Mouse (Mus musculus) heart, embryonic 11.5 days (tissue): Measurements from ENCODE around the gene Bcl9. TPM values are rescaled to one million over a fixed set of nuclear protein-coding genes. Genes with fewer than 3 reads are reported as not detected.

ENCODE experiments used
- ATAC-seq: fragments of 200-750 bp; cut with Nextera tagmentation; replicated peaks from 2 replicates; pipeline ENCODE4 v1.8.0; 2017; ENCODE audit warnings: moderate library complexity; ENCODE audit not compliant: insufficient number of reproducible peaks, low FRiP score, low TSS enrichment
- H3K27ac ChIP-seq: fragments of 300-500 bp; sonication (generic); 2 replicates; pipeline ENCODE4 v1.5.1; 2014; ENCODE audit warnings: mild to moderate bottlenecking, low read depth, low read length
- H3K27me3 ChIP-seq: fragments of 300-500 bp; sonication (generic); 2 replicates; pipeline ENCODE4 v1.6.1; 2014; ENCODE audit warnings: mild to moderate bottlenecking, low read length, mixed read lengths; ENCODE audit not compliant: control insufficient read depth, insufficient read depth
- H3K36me3 ChIP-seq: fragments of 300-500 bp; sonication (generic); 2 replicates; pipeline ENCODE4 v1.6.1; 2014; ENCODE audit warnings: mild to moderate bottlenecking, low read length, moderate library complexity, mixed read lengths; ENCODE audit not compliant: control insufficient read depth, insufficient read depth
- H3K4me1 ChIP-seq: fragments of 300-500 bp; sonication (generic); 2 replicates; pipeline ENCODE4 v1.6.1; 2014; ENCODE audit warnings: low read length; ENCODE audit not compliant: control insufficient read depth, insufficient read depth
- H3K4me2 ChIP-seq: fragments of 300-500 bp; sonication (generic); 2 replicates; pipeline ENCODE4 v1.6.1; 2014; ENCODE audit warnings: mild to moderate bottlenecking, moderate library complexity
- H3K4me3 ChIP-seq: fragments of 300-500 bp; sonication (generic); 2 replicates; pipeline ENCODE4 v1.5.1; 2014; ENCODE audit warnings: low read depth, low read length
- H3K9ac ChIP-seq: fragments of 300-500 bp; sonication (generic); 2 replicates; pipeline ENCODE4 v1.6.1; 2014; ENCODE audit warnings: mild to moderate bottlenecking, low read depth, low read length, moderate library complexity
- H3K9me3 ChIP-seq: fragments of 300-500 bp; sonication (generic); replicated peaks from 2 replicates; pipeline ENCODE4 v1.6.1; 2016; ENCODE audit warnings: low read length; ENCODE audit not compliant: control insufficient read depth
- WGBS: fragments of 180-500 bp; shearing (Covaris S2); extraction: QIAGEN DNeasy Blood & Tissue Kit; methylation state at CpG from one replicate; pipeline ENCODE4 v1.1.7; 2014; ENCODE audit not compliant: insufficient replicate concordance; 5-methylcytosine and 5-hydroxymethylcytosine counted together
- polyA plus RNA-seq: library from polyadenylated mRNA; unstranded; fragments of >200 nt; fragmentation: Nextera tagmentation; extraction: Ambion mirVana; gene quantifications from 2 replicates; pipeline ENCODE4 v1.2.1, GENCODE M21; 2014

Gene Bcl9
- 38.5 and 40.8 TPM in 2 replicates for polyA plus RNA-seq

- H3K4me3 ChIP-seq: peak within 1 kb of the TSS; percentile 81
- ATAC-seq: peak; percentile 57; the same call in 1 of the 2 replicates
- no peaks in the 10 kb centered on the region for H3K27me3 ChIP-seq
- H3K9me3 ChIP-seq: no peaks in the 10 kb centered on the region
- WGBS: 0% methylated on average over 21 of the region's 21 CpGs
- H3K4me2 ChIP-seq: peak within 1 kb of the TSS; percentile 85
- H3K36me3 ChIP-seq: no peaks in the 10 kb centered on the region
- peaks cover 16% of the 10 kb centered on the region for H3K4me1 ChIP-seq
- H3K9ac ChIP-seq: peak within 1 kb of the TSS; percentile 83
- peak within 1 kb of the TSS; percentile 92 for H3K27ac ChIP-seq
Measured at GRCm38 (mm10) chr3:97297553-97298432, at the start of gene Bcl9. Bcl9 (minus strand) TSS chr3:97297917.

- no peak overlapping the region for H3K4me3 ChIP-seq
- H3K9ac ChIP-seq: no peak overlapping the region
- H3K4me2 ChIP-seq: no peak overlapping the region
- H3K27ac ChIP-seq: no peak overlapping the region
- WGBS: 73% methylated on average over 5 of the region's 5 CpGs
- no peaks in the 10 kb centered on the region for H3K27me3 ChIP-seq
- no peak for ATAC-seq
- no peaks in the 10 kb centered on the region for H3K36me3 ChIP-seq
- no peaks in the 10 kb centered on the region for H3K9me3 ChIP-seq
- H3K4me1 ChIP-seq: peaks cover 9% of the 10 kb centered on the region
Measured at GRCm38 (mm10) chr3:97339193-97339576, 41.5 kb upstream of the Bcl9 start.

- ATAC-seq: no peak; the same call in 1 of the 2 replicates
- WGBS: 34% methylated on average over 13 of the region's 13 CpGs
- Histone ChIP-seq H3K4me2 (no peak overlapping the region), H3K4me1 (peaks cover 9% of the 10 kb centered on the region), H3K4me3 (no peak overlapping the region), H3K27me3 (no peaks in the 10 kb centered on the region), H3K27ac (no peak overlapping the region), H3K36me3 (no peaks in the 10 kb centered on the region), H3K9ac (no peak overlapping the region), H3K9me3 (no peaks in the 10 kb centered on the region)
Measured at GRCm38 (mm10) chr3:97338522-97339192, 40.9 kb upstream of the Bcl9 start.

- WGBS: 25% methylated on average over 11 of the region's 11 CpGs
- Histone ChIP-seq H3K4me3 (no peak overlapping the region), H3K27ac (no peak overlapping the region), H3K4me1 (peaks cover 9% of the 10 kb centered on the region), H3K36me3 (no peaks in the 10 kb centered on the region), H3K4me2 (peak overlapping the region; percentile 40), H3K9ac (no peak overlapping the region), H3K27me3 (no peaks in the 10 kb centered on the region), H3K9me3 (no peaks in the 10 kb centered on the region)
- ATAC-seq: no peak
Measured at GRCm38 (mm10) chr3:97337306-97337705, 39.6 kb upstream of the Bcl9 start.

- WGBS: 68% methylated on average over 4 of the region's 4 CpGs
- H3K4me2 ChIP-seq: no peak overlapping the region
Measured at GRCm38 (mm10) chr3:97336331-97336730, 38.6 kb upstream of the Bcl9 start.

GRCm38 (mm10) chr3:97334618-97335017, 36.9 kb upstream of the Bcl9 start:
- no peaks in the 10 kb centered on the region for H3K9me3 ChIP-seq
- no peak for ATAC-seq
- H3K27me3 ChIP-seq: no peaks in the 10 kb centered on the region
- H3K4me3 ChIP-seq: no peak overlapping the region
- no peak overlapping the region for H3K4me2 ChIP-seq
- no peaks in the 10 kb centered on the region for H3K36me3 ChIP-seq
- H3K27ac ChIP-seq: no peak overlapping the region
- WGBS: 49% methylated on average over 9 of the region's 9 CpGs
- H3K9ac ChIP-seq: no peak overlapping the region
- peaks cover 9% of the 10 kb centered on the region for H3K4me1 ChIP-seq

More at GRCm38 (mm10) chr3:97336331-97336730, 38.6 kb upstream of the Bcl9 start:
- Histone ChIP-seq H3K4me3 (no peak overlapping the region), H3K9me3 (no peaks in the 10 kb centered on the region), H3K36me3 (no peaks in the 10 kb centered on the region), H3K9ac (no peak overlapping the region), H3K4me1 (peaks cover 9% of the 10 kb centered on the region), H3K27me3 (no peaks in the 10 kb centered on the region), H3K27ac (no peak overlapping the region)
- no peak for ATAC-seq

- Histone ChIP-seq H3K27ac (no peak overlapping the region), H3K36me3 (no peaks in the 10 kb centered on the region), H3K4me3 (no peak overlapping the region), H3K27me3 (no peaks in the 10 kb centered on the region), H3K4me2 (no peak overlapping the region), H3K9ac (no peak overlapping the region), H3K4me1 (peaks cover 3% of the 10 kb centered on the region), H3K9me3 (no peaks in the 10 kb centered on the region)
- no peak; the same call in 1 of the 2 replicates for ATAC-seq
- 83% methylated on average over 12 of the region's 12 CpGs for WGBS
Measured at GRCm38 (mm10) chr3:97332172-97332571, 34.5 kb upstream of the Bcl9 start.

- no peak for ATAC-seq
- WGBS: 87% methylated on average over 2 of the region's 2 CpGs
- Histone ChIP-seq H3K36me3 (no peaks in the 10 kb centered on the region), H3K27ac (no peak overlapping the region), H3K9ac (no peak overlapping the region), H3K4me1 (no peaks in the 10 kb centered on the region), H3K9me3 (no peaks in the 10 kb centered on the region), H3K27me3 (no peaks in the 10 kb centered on the region), H3K4me2 (no peak overlapping the region), H3K4me3 (no peak overlapping the region)
Measured at GRCm38 (mm10) chr3:97327809-97328208, 30.1 kb upstream of the Bcl9 start.
